Mouse (Mus musculus) left cerebral cortex, postnatal 25 days (tissue): ENCODE measurements at regions not wholly inside any gene's neighbourhood (a gene's known extent, or its start where the extent isn't known, plus 50 kb on each side); places are given as distances from the start of the nearest gene placed in this dataset.

ENCODE experiments used
- DNase-seq, 2 experiments: peaks; one replicate each; pipeline ENCODE4 v3.0.0; 2022; ENCODE audit warnings: low spot score in 2 of 2, mixed read lengths in 1 of 2
- intact Hi-C: fragments of 180-260 bp; cut with DNase I; formaldehyde crosslinking; loops from one replicate; pipeline ENCODE4 v1.15.1; 2025

- intact Hi-C loops: no loop called here
- DNase-seq: no peak
Observed at GRCm38 (mm10) chr15:51680494-51680893, 2204.2 kb upstream of the Gm7489 start.

- intact Hi-C loops: no loop called here
- DNase-seq: no peak
Observed at GRCm38 (mm10) chr15:51681191-51681590, 2203.5 kb upstream of the Gm7489 start.

GRCm38 (mm10) chr15:51682331-51682730, 2202.4 kb upstream of the Gm7489 start:
- no peak for DNase-seq
- intact Hi-C loops: no loop called here

GRCm38 (mm10) chr15:51687007-51687540, 2197.6 kb upstream of the Gm7489 start:
- intact Hi-C loops: no loop called here
- no peak for DNase-seq

- intact Hi-C loops: no loop called here
- DNase-seq: no peak
Observed at GRCm38 (mm10) chr15:51689498-51689897, 2195.2 kb upstream of the Gm7489 start.

- DNase-seq: no peak
- intact Hi-C loops: no loop called here
Observed at GRCm38 (mm10) chr15:51692671-51693070, 2192.0 kb upstream of the Gm7489 start.

- peak; percentile 21 to 22 for DNase-seq
- intact Hi-C loops: loop anchor here (1.0 to 5.0 kb wide), 2 partner anchors 136 to 203 kb away; no protein-coding TSS in a partner anchor
Observed at GRCm38 (mm10) chr15:51696344-51697016, 2188.2 kb upstream of the Gm7489 start.

GRCm38 (mm10) chr15:51704198-51704597, 2180.5 kb upstream of the Gm7489 start:
- intact Hi-C loops: no loop called here

GRCm38 (mm10) chr15:51709871-51710655, 2174.6 kb upstream of the Gm7489 start:
- DNase-seq: peak; percentile 59 to 60
- intact Hi-C loops: no loop called here

More at GRCm38 (mm10) chr15:51704198-51704597, 2180.5 kb upstream of the Gm7489 start:
- DNase-seq: no peak

GRCm38 (mm10) chr15:51720873-51721308, 2163.8 kb upstream of the Gm7489 start:
- intact Hi-C loops: no loop called here
- no peak for DNase-seq

- DNase-seq: no peak
- intact Hi-C loops: no loop called here
Observed at GRCm38 (mm10) chr15:51721363-51721762, 2163.3 kb upstream of the Gm7489 start.

GRCm38 (mm10) chr15:51724127-51724526, 2160.6 kb upstream of the Gm7489 start:
- no peak for DNase-seq
- intact Hi-C loops: no loop called here

- no peak for DNase-seq
- intact Hi-C loops: no loop called here
Observed at GRCm38 (mm10) chr15:51725457-51725856, 2159.2 kb upstream of the Gm7489 start.

- no peak for DNase-seq
- intact Hi-C loops: no loop called here
Observed at GRCm38 (mm10) chr15:51730106-51730505, 2154.6 kb upstream of the Gm7489 start.

- DNase-seq: peak; percentile 5 to 28
- intact Hi-C loops: no loop called here
Observed at GRCm38 (mm10) chr15:51730805-51731412, 2153.8 kb upstream of the Gm7489 start.

GRCm38 (mm10) chr15:51734194-51734593, 2150.5 kb upstream of the Gm7489 start:
- no peak for DNase-seq
- intact Hi-C loops: no loop called here
